Mouse (Mus musculus) limb, embryonic 11.5 days (tissue): ENCODE data around the gene Hnrnpd. TPM values are rescaled to one million over a fixed set of nuclear protein-coding genes. Genes with fewer than 3 reads are reported as not detected.

ENCODE experiments used
- ATAC-seq: fragments of 200-750 bp; cut with Nextera tagmentation; 2 replicates; pipeline ENCODE4 v1.8.0; 2017; ENCODE audit warnings: low read depth; ENCODE audit not compliant: insufficient number of reproducible peaks, low FRiP score, low TSS enrichment
- DNase-seq: peaks from one replicate; pipeline ENCODE4 v3.0.0-alpha.2; 2015; ENCODE audit warnings: low spot score
- H3K27ac ChIP-seq: fragments of 300-500 bp; sonication (generic); replicated peaks from 2 replicates; pipeline ENCODE4 v1.5.1; 2014; ENCODE audit warnings: low read depth, mild to moderate bottlenecking, low read length
- H3K27me3 ChIP-seq: fragments of 300-500 bp; sonication (generic); 2 replicates; pipeline ENCODE4 v1.6.1; 2014; ENCODE audit warnings: mild to moderate bottlenecking, low read length, mixed read lengths; ENCODE audit not compliant: control insufficient read depth, insufficient read depth
- H3K36me3 ChIP-seq: fragments of 300-500 bp; sonication (generic); 2 replicates; pipeline ENCODE4 v1.6.1; 2014; ENCODE audit warnings: mild to moderate bottlenecking, low read length, moderate library complexity, mixed read lengths; ENCODE audit not compliant: control insufficient read depth, insufficient read depth
- H3K4me1 ChIP-seq: fragments of 300-500 bp; sonication (generic); 2 replicates; pipeline ENCODE4 v1.6.1; 2014; ENCODE audit warnings: low read length, mixed read lengths; ENCODE audit not compliant: control insufficient read depth, insufficient read depth
- H3K4me2 ChIP-seq: fragments of 300-500 bp; sonication (generic); 2 replicates; pipeline ENCODE4 v1.6.1; 2014; ENCODE audit warnings: low read depth, mild to moderate bottlenecking, moderate library complexity; ENCODE audit not compliant: severe bottlenecking
- H3K4me3 ChIP-seq: fragments of 300-500 bp; sonication (generic); 2 replicates; pipeline ENCODE4 v1.5.1; 2014; ENCODE audit warnings: low read depth, low read length
- H3K9ac ChIP-seq: fragments of 300-500 bp; sonication (generic); 2 replicates; pipeline ENCODE4 v1.6.1; 2014; ENCODE audit warnings: mild to moderate bottlenecking, low read length
- H3K9me3 ChIP-seq: fragments of 300-500 bp; sonication (generic); 2 replicates; pipeline ENCODE4 v1.6.1; 2016; ENCODE audit warnings: low read length; ENCODE audit not compliant: control insufficient read depth
- WGBS: fragments of 180-500 bp; shearing (Covaris S2); extraction: QIAGEN DNeasy Blood & Tissue Kit; methylation state at CpG from one replicate; pipeline ENCODE4 v1.1.7; 2014; 5-methylcytosine and 5-hydroxymethylcytosine counted together
- polyA plus RNA-seq: library from polyadenylated mRNA; unstranded; fragments of >200 nt; fragmentation: Nextera tagmentation; extraction: Ambion mirVana; gene quantifications from 2 replicates; pipeline ENCODE4 v1.2.1, GENCODE M21; 2014

The Hnrnpd gene
- polyA plus RNA-seq, 1 experiment from 2014 or later, result 294 TPM

DNA sequence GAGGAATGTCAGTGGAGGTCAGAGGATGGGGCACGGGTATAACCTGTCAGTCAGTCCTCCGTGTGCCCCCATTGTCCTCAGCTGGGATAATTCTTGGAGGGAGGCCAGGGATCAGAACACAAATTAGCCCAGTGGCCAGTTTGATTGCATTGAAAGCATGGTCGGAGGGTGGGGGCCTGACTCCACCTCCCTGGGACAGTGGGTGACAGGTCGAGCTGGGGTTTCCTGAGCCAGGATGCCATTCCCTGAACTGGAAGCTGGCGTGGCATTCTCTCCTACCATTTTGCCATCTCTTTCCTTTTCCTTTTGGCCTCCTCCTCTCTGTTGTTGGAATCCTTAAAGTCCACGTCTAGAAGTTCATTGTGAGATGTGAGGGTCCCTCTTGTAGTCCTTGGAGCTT, 27.2 kb upstream of the Hnrnpd start:
- H3K4me3 ChIP-seq, result no peak overlapping the region
- no peaks in the 10 kb centered on the region for H3K36me3 ChIP-seq
- no peaks in the 10 kb centered on the region for H3K9me3 ChIP-seq
- DNase-seq, result no peak
- ATAC-seq, result no peak
- no peaks in the 10 kb centered on the region for H3K4me1 ChIP-seq
- no peak overlapping the region for H3K9ac ChIP-seq
- no peak overlapping the region for H3K4me2 ChIP-seq
- no peaks in the 10 kb centered on the region for H3K27me3 ChIP-seq
- 87% methylated on average over 6 of the region's 6 CpGs for WGBS
- H3K27ac ChIP-seq, result no peak overlapping the region

DNA sequence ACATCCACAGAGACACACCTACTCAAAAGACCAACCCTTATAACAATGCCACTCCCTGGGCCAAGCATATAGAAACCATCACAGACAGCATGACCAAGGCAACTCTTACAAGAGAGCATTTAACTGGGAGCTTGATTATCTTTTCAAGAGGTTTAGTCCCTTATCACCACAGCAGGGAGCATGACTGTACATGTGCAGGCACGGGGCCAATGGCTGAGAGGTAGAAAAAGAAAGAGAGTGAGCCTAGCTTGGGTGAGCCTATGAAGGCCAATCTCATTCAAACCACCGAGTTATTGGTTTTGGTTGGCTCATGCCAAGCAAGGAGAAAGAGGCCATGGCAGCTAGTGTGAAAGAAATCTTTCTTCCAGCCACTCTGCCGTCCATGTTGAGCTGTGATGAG, 26.7 kb upstream of the Hnrnpd start:
- no peak for DNase-seq

DNA sequence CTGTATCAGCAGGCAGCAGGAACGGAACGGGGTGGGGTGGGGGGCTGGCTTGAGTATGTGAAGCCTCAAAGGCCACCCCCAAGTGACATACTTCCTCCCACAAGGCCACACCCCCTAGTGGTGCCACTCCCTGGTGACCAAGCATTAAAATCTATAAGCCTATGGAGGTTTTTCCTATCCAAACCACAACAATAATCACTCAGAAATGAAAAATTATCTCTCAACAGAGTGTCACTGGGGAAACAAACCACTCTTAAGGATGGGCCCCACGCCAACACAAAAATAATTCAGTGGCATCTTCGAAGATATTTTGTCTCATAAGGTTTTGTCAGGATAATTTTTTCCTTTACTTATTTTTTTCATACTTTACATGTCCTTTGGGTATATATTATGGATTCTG, 25.2 kb upstream of the Hnrnpd start:
- Histone ChIP-seq H3K27ac (no peak overlapping the region), H3K4me1 (no peaks in the 10 kb centered on the region), H3K4me3 (no peak overlapping the region), H3K36me3 (no peaks in the 10 kb centered on the region), H3K9ac (no peak overlapping the region), H3K4me2 (no peak overlapping the region), H3K9me3 (no peaks in the 10 kb centered on the region), H3K27me3 (no peaks in the 10 kb centered on the region)
- 83% methylated on average over 4 of the region's 4 CpGs for WGBS
- ATAC-seq (no peak), DNase-seq (no peak)

More for the DNA sequence above, 26.7 kb upstream of the Hnrnpd start:
- no peak overlapping the region for H3K4me3 ChIP-seq
- H3K9ac ChIP-seq, result no peak overlapping the region
- H3K4me2 ChIP-seq, result no peak overlapping the region
- no peaks in the 10 kb centered on the region for H3K27me3 ChIP-seq
- WGBS, result 78% methylated on average over 3 of the region's 3 CpGs
- no peak for ATAC-seq
- H3K4me1 ChIP-seq, result no peaks in the 10 kb centered on the region
- H3K36me3 ChIP-seq, result no peaks in the 10 kb centered on the region
- H3K9me3 ChIP-seq, result no peaks in the 10 kb centered on the region
- H3K27ac ChIP-seq, result no peak overlapping the region

DNA sequence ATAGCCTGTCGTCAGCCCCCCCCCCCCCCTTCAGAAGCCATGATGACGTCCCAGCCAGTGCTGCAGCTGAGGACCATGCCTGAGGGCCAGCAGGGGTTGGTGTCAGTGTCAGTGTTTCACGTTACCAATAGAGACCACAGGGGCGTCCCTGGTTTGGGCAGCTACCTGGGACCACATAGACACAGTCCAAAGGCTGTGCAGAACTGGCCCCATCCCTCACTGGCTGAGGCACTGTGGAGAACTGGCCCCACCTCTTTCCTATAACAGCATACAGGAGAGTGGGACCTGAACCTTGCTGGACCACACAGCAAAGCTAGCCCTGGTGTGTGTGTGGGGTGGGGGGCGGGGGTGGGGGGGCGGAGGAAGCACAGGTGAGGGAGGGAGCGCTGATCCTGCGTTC, 21.8 kb upstream of the Hnrnpd start:
- H3K27me3 ChIP-seq, result no peaks in the 10 kb centered on the region
- H3K27ac ChIP-seq, result no peak overlapping the region
- H3K4me3 ChIP-seq, result no peak overlapping the region
- H3K9ac ChIP-seq, result no peak overlapping the region
- H3K4me2 ChIP-seq, result no peak overlapping the region
- WGBS, result 43% methylated on average over 8 of the region's 8 CpGs
- no peaks in the 10 kb centered on the region for H3K4me1 ChIP-seq
- ATAC-seq (no peak), DNase-seq (no peak)
- no peaks in the 10 kb centered on the region for H3K9me3 ChIP-seq
- H3K36me3 ChIP-seq, result no peaks in the 10 kb centered on the region

DNA sequence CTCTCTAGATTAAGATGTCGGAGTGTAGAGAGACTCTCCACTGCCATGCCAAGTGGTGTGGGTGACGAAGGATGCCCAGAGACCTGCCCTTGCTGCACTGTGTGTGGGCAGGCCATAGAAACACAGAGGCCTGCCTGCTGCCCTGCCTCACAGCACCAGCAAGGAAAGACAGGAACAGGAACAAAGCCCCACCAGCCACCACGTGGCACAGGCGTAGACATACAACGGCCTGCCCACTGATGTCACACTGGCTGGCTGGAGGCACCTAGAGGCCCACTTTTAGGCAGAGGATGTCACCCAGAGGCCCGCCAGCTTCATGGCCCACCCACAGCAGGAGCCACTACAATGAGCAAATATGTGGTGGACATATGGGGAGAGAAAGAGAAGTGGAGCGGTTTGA, 21.3 kb upstream of the Hnrnpd start:
- H3K4me2 ChIP-seq, result no peak overlapping the region
- no peak for ATAC-seq
- H3K9me3 ChIP-seq, result no peaks in the 10 kb centered on the region
- no peak for DNase-seq
- H3K27me3 ChIP-seq, result no peaks in the 10 kb centered on the region
- H3K4me1 ChIP-seq, result no peaks in the 10 kb centered on the region
- WGBS, result 79% methylated on average over 7 of the region's 7 CpGs
- H3K9ac ChIP-seq, result no peak overlapping the region
- no peaks in the 10 kb centered on the region for H3K36me3 ChIP-seq
- no peak overlapping the region for H3K4me3 ChIP-seq
- H3K27ac ChIP-seq, result no peak overlapping the region

DNA sequence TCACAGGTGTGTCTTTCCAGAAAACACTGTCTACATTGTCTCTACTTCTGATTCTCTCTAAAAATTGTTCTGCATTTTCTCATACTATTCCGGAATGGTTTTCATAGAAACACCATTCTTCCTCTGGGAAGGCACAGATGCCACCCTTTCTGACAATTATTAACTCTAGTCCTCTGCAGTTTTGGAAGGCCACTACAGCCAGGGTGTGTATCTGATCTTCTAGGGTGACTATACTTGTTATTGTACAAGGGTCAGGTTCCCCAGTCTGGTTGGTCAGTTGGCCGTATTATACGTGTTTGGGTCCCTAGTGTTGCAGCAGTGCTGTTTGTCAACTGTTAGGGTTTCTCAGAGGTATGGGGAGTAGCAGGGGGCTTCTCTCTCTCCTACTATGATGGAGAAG, 15.9 kb upstream of the Hnrnpd start:
- Histone ChIP-seq H3K9me3 (no peaks in the 10 kb centered on the region), H3K36me3 (no peaks in the 10 kb centered on the region), H3K27ac (no peak overlapping the region), H3K4me2 (no peak overlapping the region), H3K4me1 (no peaks in the 10 kb centered on the region), H3K4me3 (no peak overlapping the region), H3K27me3 (no peaks in the 10 kb centered on the region), H3K9ac (no peak overlapping the region)
- DNase-seq, result no peak
- no peak for ATAC-seq
- 91% methylated on average over 3 of the region's 3 CpGs for WGBS

DNA sequence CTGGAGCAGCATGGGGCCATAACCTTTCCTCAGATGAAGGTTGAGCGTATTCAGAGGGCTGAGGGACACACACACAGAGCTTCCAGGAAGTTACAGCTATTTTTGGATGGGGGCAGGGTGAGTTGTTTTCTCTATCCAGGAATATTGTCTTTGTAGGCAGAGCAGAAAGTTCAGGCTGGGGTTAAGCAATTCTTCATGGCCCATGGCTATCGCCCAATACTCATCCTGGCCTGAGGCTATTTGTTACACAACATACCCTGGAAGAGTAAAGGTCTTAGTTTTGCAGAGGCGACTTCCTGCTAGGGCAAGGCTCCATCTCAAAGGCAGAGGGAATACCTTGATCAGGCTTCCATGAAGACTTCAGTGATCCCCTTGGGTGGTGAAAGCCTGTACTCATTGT, 15.4 kb upstream of the Hnrnpd start:
- no peak overlapping the region for H3K27ac ChIP-seq
- DNase-seq, result no peak
- no peaks in the 10 kb centered on the region for H3K36me3 ChIP-seq
- no peak overlapping the region for H3K4me3 ChIP-seq
- H3K4me2 ChIP-seq, result no peak overlapping the region
- no peak for ATAC-seq
- no peaks in the 10 kb centered on the region for H3K4me1 ChIP-seq
- no peaks in the 10 kb centered on the region for H3K9me3 ChIP-seq
- no peak overlapping the region for H3K9ac ChIP-seq
- H3K27me3 ChIP-seq, result no peaks in the 10 kb centered on the region
- WGBS, result 84% methylated on average over 3 of the region's 3 CpGs

DNA sequence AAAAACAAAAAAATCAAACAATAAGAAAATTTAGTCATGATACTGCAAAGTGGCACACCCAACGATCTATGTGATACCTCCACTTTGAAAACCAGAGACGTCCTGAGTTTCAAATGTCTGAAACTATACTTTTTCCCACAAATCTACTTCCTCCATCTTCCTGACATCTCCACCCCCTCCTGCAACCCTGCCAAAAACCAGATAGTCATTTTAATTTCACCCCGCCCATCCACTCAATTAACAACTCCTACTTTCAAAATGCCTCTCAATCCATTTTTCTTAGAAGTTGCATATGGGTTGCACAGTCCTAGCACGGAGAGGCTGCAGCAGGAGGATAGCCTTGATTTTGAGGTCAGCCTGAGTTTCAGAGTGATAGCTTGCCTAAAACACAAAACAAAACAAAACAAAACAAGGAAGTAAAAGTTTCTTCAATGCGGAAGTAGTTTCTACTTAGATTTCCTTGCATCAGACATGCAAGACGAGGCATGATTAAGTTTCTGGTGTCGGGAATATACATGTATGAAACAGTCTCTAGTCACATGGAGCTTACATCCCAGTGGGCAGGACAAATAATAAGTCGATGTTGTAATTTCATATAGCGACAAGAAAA, 4.8 kb upstream of the Hnrnpd start:
- ATAC-seq (no peak), DNase-seq (no peak)
- H3K9me3 ChIP-seq, result no peaks in the 10 kb centered on the region
- no peak overlapping the region for H3K4me3 ChIP-seq
- no peaks in the 10 kb centered on the region for H3K27me3 ChIP-seq
- no peak overlapping the region for H3K9ac ChIP-seq
- H3K4me1 ChIP-seq, result no peaks in the 10 kb centered on the region
- H3K36me3 ChIP-seq, result no peaks in the 10 kb centered on the region
- H3K27ac ChIP-seq, result no peak overlapping the region
- H3K4me2 ChIP-seq, result no peak overlapping the region
- WGBS, result 90% methylated on average over 9 of the region's 9 CpGs
